Mouse (Mus musculus) inflammation-experienced regulatory T-cells, adult 6 months (primary cell): ENCODE results near the gene Rpl12. TPM values are rescaled to one million over a fixed set of nuclear protein-coding genes. Genes with fewer than 3 reads are reported as not detected.
"Not testable (repeated sequence)": the region's sequence is repeated elsewhere in the genome, so short reads cannot be mapped to it uniquely, and the experiment has no call there.

Source experiments
- ATAC-seq: one replicate; pipeline ENCODE4 v1.8.0; 2017
- polyA plus RNA-seq, 3 experiments: library from polyadenylated mRNA; unstranded; fragments of 100-300 nt; shearing (Covaris generic); gene quantifications; one replicate each; pipeline ENCODE4 v1.2.1; 2017

The Rpl12 gene
- polyA plus RNA-seq, 3 experiments from 2014 or later, result 18.9 to 858 (median 48.2) TPM

GRCm38 (mm10) chr2:32982700-32983099 is 21.3 kb downstream of the Rpl12 start:
- ATAC-seq, result no peak

- no peak for ATAC-seq
Measured at GRCm38 (mm10) chr2:32983617-32984016, 22.3 kb downstream of the Rpl12 start.

DNA sequence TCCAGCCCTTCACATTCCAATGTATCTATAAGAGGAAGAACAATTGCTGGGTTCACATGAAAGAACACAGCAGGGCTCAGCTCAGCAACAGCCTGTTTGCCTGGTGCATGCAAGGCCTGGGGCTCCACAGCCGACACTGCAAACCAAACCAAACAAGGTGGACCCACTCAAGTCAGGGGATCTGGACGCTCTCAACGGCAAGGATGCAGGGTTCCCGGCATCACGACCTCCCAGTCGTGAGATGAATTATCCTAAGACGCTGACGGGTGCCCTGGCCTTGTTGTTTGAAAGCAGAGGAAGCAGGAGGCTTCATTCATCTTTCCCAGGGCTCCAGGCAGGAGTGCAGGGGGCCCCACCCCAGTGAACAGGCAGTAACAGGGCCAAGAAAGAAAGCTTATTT is 24.5 kb downstream of the Rpl12 start:
- no peak for ATAC-seq

DNA sequence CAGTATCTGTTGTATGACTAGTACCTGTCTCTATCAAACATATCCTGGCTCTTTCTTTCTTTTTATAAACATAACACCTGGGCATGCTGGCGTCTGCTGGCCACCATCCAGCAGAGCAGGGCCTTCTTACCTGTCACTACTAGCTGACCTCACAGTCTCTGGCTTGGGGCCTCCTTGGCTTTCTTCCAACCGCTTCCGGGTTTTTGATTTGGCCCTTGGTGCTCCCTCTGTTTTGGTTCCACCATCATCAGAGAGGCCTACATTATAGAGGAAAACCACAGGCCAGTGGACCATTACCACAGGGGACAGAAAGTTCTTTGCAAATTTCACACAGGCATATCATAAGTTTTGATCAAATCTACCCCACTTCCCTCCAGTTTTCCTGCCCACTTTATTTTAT is 28.0 kb downstream of the Rpl12 start:
- no peak for ATAC-seq

GRCm38 (mm10) chr2:32990167-32990832 is 28.9 kb downstream of the Rpl12 start:
- ATAC-seq, result no peak

- no peak for ATAC-seq
Measured at GRCm38 (mm10) chr2:32992130-32992529, 30.8 kb downstream of the Rpl12 start.

GRCm38 (mm10) chr2:32997081-32997480 is 35.7 kb downstream of the Rpl12 start:
- no peak for ATAC-seq

DNA sequence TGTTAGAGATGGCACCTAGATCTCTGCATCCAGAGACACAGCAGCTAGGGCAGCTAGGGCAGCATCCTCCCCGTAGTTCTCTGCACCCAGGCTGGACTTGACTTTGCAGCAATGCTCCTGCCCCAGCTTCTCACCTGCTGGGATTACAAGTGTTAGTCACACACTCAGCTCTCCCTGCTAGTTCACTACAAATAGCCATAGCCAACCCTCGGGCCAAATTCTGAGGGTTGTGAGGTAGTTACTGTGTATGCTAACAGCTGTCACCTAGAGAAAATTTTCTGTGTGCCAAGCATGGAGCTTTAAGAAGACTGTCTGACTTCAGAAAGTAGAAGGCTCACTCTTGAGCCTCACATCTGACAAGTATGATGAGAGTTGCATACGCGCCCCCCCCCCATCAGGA is 36.4 kb downstream of the Rpl12 start:
- ATAC-seq, result no peak

DNA sequence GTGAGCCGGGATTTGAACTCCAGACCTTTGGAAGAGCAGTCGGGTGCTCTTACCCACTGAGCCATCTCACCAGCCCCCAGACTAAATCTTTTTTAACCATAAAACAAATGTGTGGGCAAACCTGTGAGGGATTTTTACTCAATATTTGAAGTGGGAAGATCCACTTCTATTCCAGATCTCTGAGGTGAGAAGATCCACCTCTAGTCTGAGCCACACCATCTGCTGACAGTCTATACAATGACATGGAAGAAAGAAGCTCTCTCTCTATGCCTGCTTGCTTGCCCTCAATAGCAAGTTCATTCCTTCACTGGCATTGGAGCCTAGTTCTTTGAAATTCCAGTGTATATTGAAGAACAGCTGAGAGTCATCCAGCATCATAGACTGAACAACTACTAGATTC is 38.4 kb downstream of the Rpl12 start:
- ATAC-seq, result no peak

- no peak for ATAC-seq
Measured at GRCm38 (mm10) chr2:33002144-33002543, 40.8 kb downstream of the Rpl12 start.

- ATAC-seq, result no peak
Measured at GRCm38 (mm10) chr2:33005041-33005440, 43.7 kb downstream of the Rpl12 start.

DNA sequence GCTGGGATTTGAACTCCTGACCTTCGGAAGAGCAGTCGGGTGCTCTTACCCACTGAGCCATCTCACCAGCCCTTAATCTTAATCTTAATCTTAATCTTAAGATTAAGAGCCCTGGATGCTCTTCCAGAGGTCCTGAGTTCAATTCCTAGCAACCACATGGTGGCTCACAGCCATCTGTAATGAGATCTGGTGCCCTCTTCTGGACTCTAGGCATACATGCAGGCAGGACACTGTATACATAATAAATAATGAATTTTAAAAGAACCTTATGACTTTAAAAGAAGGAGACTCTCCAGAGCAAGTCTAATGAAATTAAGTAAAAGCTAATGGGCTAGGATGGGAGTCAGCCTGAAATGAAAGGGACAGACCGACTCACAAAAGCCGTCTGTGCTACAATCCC is 47.7 kb downstream of the Rpl12 start:
- not testable (repeated sequence) for ATAC-seq

- ATAC-seq, result no peak
Measured at GRCm38 (mm10) chr2:33014877-33015276, 53.5 kb downstream of the Rpl12 start.

Other genes starting within 250 kb of the Rpl12 start
- 10 to 100 TPM; 21.2 to 31.2 (median 30.4) TPM for gene Cdk9, start 248.5 kb upstream of the Rpl12 start, polyA plus RNA-seq
- 10 to 100 TPM; 56.2 to 83.0 (median 61.4) TPM for gene Sh2d3c, start 240.5 kb upstream of the Rpl12 start, polyA plus RNA-seq
- gene 6330409D20Rik, start 220.5 kb upstream of the Rpl12 start, polyA plus RNA-seq, result 1 to 10 TPM in 2 of 3 experiments, not detected in 1; 1.2 to 1.3 TPM
- 10 to 100 TPM; 56.4 to 69.0 (median 67.4) TPM for gene Tor2a, start 204.3 kb upstream of the Rpl12 start, polyA plus RNA-seq
- gene Ttc16, start 185.9 kb upstream of the Rpl12 start, polyA plus RNA-seq, result 1 to 10 TPM in 1 of 3 experiments, under 1 TPM in 2; 0.55 to 1.8 (median 0.95) TPM
- gene Ptrh1, start 185.8 kb upstream of the Rpl12 start, polyA plus RNA-seq, result 1 to 10 TPM; 6.5 to 9.3 (median 8.1) TPM
- 1 to 10 TPM in 1 of 3 experiments, under 1 TPM in 1, not detected in 1; 0.53 to 1.3 TPM for gene Cfap157, start 177.1 kb upstream of the Rpl12 start, polyA plus RNA-seq
- 1 to 10 TPM; 2.3 to 6.1 (median 5.0) TPM for gene Stxbp1, start 114.3 kb upstream of the Rpl12 start, polyA plus RNA-seq
- 1 to 10 TPM in 1 of 3 experiments, under 1 TPM in 2; 0.15 to 3.2 (median 0.90) TPM for gene Fam129b, start 85.4 kb upstream of the Rpl12 start, polyA plus RNA-seq
- gene Lrsam1, start 55 bp downstream of the Rpl12 start, polyA plus RNA-seq, result 1 to 10 TPM; 4.2 to 7.3 (median 7.3) TPM
- 1 to 10 TPM; 2.0 to 5.0 (median 2.5) TPM for gene Slc2a8, start 20.5 kb downstream of the Rpl12 start, polyA plus RNA-seq
- under 1 TPM in 2 of 3 experiments, not detected in 1; 0.18 to 0.44 TPM for gene Garnl3, start 170.1 kb downstream of the Rpl12 start, polyA plus RNA-seq